Mouse (Mus musculus): ENCODE measurements at regions not wholly inside any gene's neighbourhood (a gene's known extent, or its start where the extent isn't known, plus 50 kb on each side); places are given as distances from the start of the nearest gene placed in this dataset.

DNA sequence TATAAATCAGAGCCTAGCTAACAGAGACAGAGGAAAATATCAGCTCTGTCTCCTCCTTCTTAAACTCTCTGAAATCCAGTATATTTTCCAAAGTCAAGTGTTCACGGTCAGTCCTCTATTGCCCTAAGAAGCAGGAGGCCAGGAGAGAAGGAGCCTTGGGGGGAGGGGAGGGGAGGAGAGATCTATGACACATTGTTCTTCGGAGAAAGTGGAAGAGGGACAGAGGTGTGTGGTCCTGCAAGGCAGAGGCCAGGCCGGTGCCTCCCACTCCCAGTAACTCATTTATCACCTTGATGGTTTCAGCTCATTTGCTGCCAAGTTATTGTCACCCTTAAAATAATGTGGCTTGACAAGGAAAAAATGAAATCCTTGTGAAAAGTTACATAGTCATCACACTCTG is 646.7 kb downstream of the Rab28 start:
- no peaks in the 10 kb centered on the region for H3K4me1 ChIP-seq (ENCODE audit: control insufficient read depth, insufficient read depth, low read length)
- no peak for DNase-seq
- TF ChIP-seq POLR2A (IDR thresholded peaks at IDR 0.05; ENCODE audit: borderline replicate concordance, extremely low read depth, low read depth, low read length) (no peak), CTCF (IDR thresholded peaks at IDR 0.05; ENCODE audit: insufficient read depth, low read length) (no peak)
- H3K4me3 ChIP-seq (replicated peaks; ENCODE audit: extremely low read depth, low read depth, low read length): no peak overlapping the region
- 21% methylated on average over 3 of the region's 3 CpGs for WGBS

DNA sequence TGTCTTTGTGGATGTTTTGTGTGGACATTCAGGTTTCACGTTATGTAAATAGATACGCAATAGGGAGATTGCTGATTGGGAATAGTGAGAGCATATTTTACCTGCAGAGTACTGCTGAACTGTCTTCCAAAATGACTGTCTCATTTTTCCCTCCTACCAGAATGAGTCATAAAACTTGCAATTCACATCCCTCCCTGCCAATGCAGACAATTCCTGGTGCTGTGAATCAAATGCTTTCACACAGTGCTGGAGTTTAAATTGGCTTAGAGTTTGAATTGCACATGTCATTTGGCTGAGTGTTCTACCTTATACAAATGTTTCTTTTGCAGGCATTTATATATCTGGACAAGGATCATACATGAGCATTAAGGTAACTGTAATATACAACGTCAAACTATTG is 649.9 kb downstream of the Rab28 start:
- Histone ChIP-seq H3K4me1 (ENCODE audit: control insufficient read depth, insufficient read depth, low read length) (no peaks in the 10 kb centered on the region), H3K4me3 (replicated peaks; ENCODE audit: extremely low read depth, low read depth, low read length) (no peak overlapping the region)
- DNase-seq: no peak
- no peak for TF ChIP-seq POLR2A (IDR thresholded peaks at IDR 0.05; ENCODE audit: borderline replicate concordance, extremely low read depth, low read depth, low read length)
- no peak for TF ChIP-seq CTCF (IDR thresholded peaks at IDR 0.05; ENCODE audit: insufficient read depth, low read length)
- WGBS: 86% methylated on average over 3 of the region's 3 CpGs

DNA sequence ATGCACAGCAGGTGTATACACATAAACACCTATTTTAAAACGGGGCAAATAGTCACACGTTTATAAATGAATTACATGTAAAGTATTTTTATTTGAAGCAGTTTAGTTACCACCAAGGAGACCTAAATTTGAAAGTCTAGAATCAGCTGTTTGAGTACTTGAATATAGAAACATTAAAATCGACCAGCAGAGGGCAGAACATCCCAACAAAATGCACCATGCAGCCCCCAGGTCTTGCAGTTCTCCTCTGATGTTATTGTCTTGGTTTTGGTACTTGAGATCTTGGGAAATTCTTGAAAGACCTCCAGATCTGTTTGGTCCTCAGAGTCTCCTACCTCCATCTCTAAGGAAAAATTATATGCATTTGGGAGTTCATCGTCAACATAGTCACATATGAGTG is 656.0 kb downstream of the Rab28 start:
- no peak for DNase-seq
- Histone ChIP-seq H3K4me3 (replicated peaks; ENCODE audit: extremely low read depth, low read depth, low read length) (no peak overlapping the region), H3K4me1 (ENCODE audit: control insufficient read depth, insufficient read depth, low read length) (no peaks in the 10 kb centered on the region)
- TF ChIP-seq POLR2A (IDR thresholded peaks at IDR 0.05; ENCODE audit: borderline replicate concordance, extremely low read depth, low read depth, low read length): no peak
- no peak for TF ChIP-seq CTCF (IDR thresholded peaks at IDR 0.05; ENCODE audit: insufficient read depth, low read length)
- WGBS: 28% methylated on average over 4 of the region's 4 CpGs

DNA sequence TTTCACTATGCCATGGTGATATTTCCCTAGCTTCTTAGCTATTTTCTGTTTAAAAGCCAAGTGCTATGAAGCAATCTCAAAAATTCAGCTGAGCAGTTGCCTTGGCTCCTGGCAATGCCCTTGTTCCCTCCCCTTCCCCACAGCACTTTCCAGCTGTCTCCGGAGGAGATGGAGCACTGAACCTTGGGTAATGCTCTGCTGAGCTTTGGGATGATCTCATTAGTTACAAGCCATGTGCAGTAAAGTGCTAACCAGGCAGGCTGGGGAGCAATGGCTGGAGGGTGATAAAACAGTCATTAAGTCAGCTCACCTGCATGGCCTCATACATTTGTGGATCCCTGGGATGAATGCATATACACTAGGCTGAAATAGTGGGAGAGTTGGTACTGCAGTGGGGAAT is 659.4 kb downstream of the Rab28 start:
- no peak for DNase-seq
- Histone ChIP-seq H3K4me1 (ENCODE audit: control insufficient read depth, insufficient read depth, low read length) (no peaks in the 10 kb centered on the region), H3K4me3 (replicated peaks; ENCODE audit: extremely low read depth, low read depth, low read length) (no peak overlapping the region)
- WGBS: 22% methylated on average over 1 of the region's 1 CpGs
- no peak for TF ChIP-seq POLR2A (IDR thresholded peaks at IDR 0.05; ENCODE audit: borderline replicate concordance, extremely low read depth, low read depth, low read length)

DNA sequence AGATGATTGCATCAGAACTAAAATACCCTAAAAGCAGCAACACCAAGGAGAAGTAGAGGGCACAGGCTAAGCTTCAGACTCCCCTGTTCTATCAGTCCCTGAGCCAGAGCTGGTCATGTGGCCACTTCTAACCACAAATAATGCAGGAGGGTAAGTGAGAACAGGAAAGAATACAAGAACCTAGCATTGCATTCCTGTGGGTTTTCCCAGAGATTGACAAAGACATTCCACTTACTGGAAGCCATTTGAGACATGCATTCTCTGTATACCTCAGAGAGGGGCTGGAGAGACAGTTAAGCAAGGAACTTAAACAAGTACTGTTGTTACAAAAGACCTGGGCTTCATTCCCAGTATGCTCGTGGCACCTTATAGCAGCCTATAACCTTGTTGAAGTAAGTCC is 662.7 kb downstream of the Rab28 start:
- no peaks in the 10 kb centered on the region for H3K4me1 ChIP-seq (ENCODE audit: control insufficient read depth, insufficient read depth, low read length)
- no peak for TF ChIP-seq CTCF (IDR thresholded peaks at IDR 0.05; ENCODE audit: insufficient read depth, low read length)
- TF ChIP-seq POLR2A (IDR thresholded peaks at IDR 0.05; ENCODE audit: borderline replicate concordance, extremely low read depth, low read depth, low read length): no peak
- H3K4me3 ChIP-seq (replicated peaks; ENCODE audit: extremely low read depth, low read depth, low read length): no peak overlapping the region
- 37% methylated on average over 1 of the region's 1 CpGs for WGBS
- DNase-seq: no peak

DNA sequence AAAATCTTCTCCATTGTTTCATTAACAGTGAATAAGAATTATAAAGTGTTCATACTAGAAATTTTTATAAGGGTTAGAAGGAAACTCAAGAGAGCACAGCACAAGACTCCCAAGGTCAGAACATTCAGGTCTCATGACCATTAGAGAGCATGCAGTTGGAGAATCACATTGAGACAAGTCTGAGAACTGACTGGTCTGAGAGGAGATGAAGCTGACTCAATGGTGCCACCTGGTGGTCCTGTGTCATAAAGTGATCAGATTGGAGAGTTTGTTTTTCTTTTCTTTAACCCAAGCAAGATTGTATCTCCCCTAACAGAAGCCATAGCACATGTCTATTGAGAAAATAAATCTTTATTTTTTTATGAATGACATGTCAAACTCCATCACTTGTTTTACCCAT is 663.5 kb downstream of the Rab28 start:
- peak; percentile 32 for DNase-seq
- no peak for TF ChIP-seq POLR2A (IDR thresholded peaks at IDR 0.05; ENCODE audit: borderline replicate concordance, extremely low read depth, low read depth, low read length)
- TF ChIP-seq CTCF (IDR thresholded peaks at IDR 0.05; ENCODE audit: insufficient read depth, low read length): peak; percentile 50
- H3K4me1 ChIP-seq (ENCODE audit: control insufficient read depth, insufficient read depth, low read length): no peaks in the 10 kb centered on the region
- no peak overlapping the region for H3K4me3 ChIP-seq (replicated peaks; ENCODE audit: extremely low read depth, low read depth, low read length)

DNA sequence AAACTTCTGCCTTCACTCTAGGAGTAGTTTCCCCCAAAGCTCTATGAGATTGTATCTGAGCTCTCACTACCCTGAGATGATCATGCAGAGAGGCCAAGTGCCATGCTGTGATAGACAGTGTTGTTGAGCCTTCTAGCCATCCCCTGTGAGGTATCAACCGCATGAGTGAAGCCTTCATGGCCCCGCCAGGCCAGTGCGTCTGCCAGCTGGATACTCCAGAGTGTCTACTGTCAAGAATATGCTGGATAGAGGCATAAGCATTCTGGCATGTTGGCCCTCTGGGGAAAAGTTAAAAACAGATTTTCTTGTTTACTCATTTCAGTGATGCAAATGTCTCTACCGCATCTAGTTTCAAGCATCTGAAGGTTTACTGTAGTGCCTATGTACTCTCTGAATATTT is 669.2 kb downstream of the Rab28 start:
- no peaks in the 10 kb centered on the region for H3K4me1 ChIP-seq (ENCODE audit: control insufficient read depth, insufficient read depth, low read length)
- no peak overlapping the region for H3K4me3 ChIP-seq (replicated peaks; ENCODE audit: extremely low read depth, low read depth, low read length)
- WGBS: 82% methylated on average over 4 of the region's 4 CpGs
- no peak for DNase-seq
- TF ChIP-seq POLR2A (IDR thresholded peaks at IDR 0.05; ENCODE audit: borderline replicate concordance, extremely low read depth, low read depth, low read length) (no peak), CTCF (IDR thresholded peaks at IDR 0.05; ENCODE audit: insufficient read depth, low read length) (no peak)

DNA sequence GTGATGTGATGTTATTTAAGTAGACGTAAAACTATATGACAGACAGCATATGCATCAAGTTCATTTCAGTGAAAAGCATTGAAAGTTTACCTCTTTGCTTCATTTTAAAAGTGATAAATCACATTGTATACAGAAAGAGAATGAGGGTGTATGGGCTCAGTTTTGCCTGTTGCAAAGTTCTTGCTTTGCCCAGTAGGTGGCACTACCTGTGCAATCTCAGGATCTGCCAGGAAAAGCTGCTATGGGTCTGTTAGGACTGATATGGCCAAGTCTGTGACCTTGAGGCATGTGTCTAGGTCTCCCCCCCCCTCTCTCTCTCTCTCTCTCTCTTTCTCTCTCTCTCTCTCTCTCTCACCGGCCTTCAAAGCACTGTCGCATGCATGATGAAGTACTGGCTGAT is 701.3 kb downstream of the Rab28 start:
- TF ChIP-seq POLR2A (IDR thresholded peaks at IDR 0.05; ENCODE audit: borderline replicate concordance, extremely low read depth, low read depth, low read length) (no peak), CTCF (IDR thresholded peaks at IDR 0.05; ENCODE audit: insufficient read depth, low read length) (peak; percentile 19; the same call in 1 of the 2 replicates)
- no peak for DNase-seq
- H3K4me3 ChIP-seq (replicated peaks; ENCODE audit: extremely low read depth, low read depth, low read length): no peak overlapping the region
- WGBS: 71% methylated on average over 3 of the region's 3 CpGs
- no peaks in the 10 kb centered on the region for H3K4me1 ChIP-seq (ENCODE audit: control insufficient read depth, insufficient read depth, low read length)

DNA sequence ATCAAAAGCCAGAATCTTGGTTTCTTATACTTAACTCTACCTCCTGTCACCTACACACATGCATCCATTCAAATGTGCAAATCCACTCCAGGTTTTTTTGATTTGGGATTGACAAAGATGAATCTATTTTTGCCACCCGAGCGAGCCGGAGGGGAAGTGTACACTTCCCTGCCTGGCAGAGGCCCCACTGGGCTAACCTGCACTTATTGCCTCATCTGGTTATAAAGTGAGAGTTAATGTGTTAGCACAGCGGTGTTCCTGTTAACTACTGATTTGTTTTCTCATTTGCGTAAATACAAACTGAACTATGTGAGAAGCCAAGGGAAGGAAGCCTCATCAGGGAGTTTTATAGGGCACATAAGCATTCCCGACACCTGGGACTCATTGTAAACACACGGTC is 721.4 kb downstream of the Rab28 start:
- WGBS: 55% methylated on average over 7 of the region's 7 CpGs
- DNase-seq: no peak
- TF ChIP-seq CTCF (IDR thresholded peaks at IDR 0.05; ENCODE audit: insufficient read depth, low read length): no peak
- no peak for TF ChIP-seq POLR2A (IDR thresholded peaks at IDR 0.05; ENCODE audit: borderline replicate concordance, extremely low read depth, low read depth, low read length)
- Histone ChIP-seq H3K4me3 (replicated peaks; ENCODE audit: extremely low read depth, low read depth, low read length) (no peak overlapping the region), H3K4me1 (ENCODE audit: control insufficient read depth, insufficient read depth, low read length) (no peaks in the 10 kb centered on the region)

DNA sequence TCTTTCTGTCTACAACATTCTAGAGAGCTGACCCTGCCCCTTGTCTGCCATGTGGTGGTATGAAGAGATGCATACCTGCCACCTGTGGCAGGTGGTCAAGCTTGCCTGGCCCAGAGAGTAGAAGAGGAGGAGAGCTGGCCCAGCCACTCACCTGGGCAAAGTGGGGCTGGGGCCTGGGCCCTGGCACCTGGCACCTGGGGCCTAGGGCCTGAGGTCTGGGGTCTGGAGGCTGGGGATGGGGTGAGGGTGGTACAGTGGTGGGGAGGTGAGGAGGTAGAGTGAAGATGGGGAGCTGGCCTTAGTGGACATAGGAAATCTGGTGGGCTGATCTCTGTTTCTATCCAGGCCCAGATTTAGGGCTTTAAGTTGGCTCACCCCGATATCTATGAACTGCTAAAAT is 733.1 kb downstream of the Rab28 start:
- H3K4me3 ChIP-seq (replicated peaks; ENCODE audit: extremely low read depth, low read depth, low read length): no peak overlapping the region
- 80% methylated on average over 1 of the region's 1 CpGs for WGBS
- H3K4me1 ChIP-seq (ENCODE audit: control insufficient read depth, insufficient read depth, low read length): no peaks in the 10 kb centered on the region
- no peak for DNase-seq
- TF ChIP-seq POLR2A (IDR thresholded peaks at IDR 0.05; ENCODE audit: borderline replicate concordance, extremely low read depth, low read depth, low read length): no peak
- no peak for TF ChIP-seq CTCF (IDR thresholded peaks at IDR 0.05; ENCODE audit: insufficient read depth, low read length)

Measured in lung, adult 2 months (tissue).